Mouse (Mus musculus): Measurements from ENCODE around the gene Slc6a17.

DNA sequence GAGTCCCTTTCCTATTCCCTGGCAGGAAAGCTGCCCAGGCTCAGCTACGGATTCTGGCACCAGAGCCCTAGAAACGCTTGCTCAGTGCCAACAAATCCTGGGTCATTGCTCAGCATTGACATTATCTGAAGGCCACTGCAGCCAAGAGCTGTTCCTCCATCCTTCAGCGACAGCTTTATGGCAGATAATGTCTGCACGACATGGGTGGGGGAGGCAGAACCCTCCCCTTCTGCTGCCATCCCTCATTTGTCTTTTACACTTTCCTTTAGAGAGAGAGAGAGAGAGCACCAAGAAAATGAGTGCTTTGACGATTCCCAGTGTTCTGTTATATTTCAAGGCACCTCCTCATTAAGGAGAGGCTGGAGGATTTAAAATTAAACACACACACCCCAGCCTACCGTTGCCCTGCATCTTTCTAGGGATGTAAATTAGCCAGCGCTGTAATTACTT, 16.1 kb downstream of the Slc6a17 start:
- TF ChIP-seq CTCF (conservative IDR thresholded peaks at IDR 0.05; ENCODE audit: low read length), result no peak
- no peak for TF ChIP-seq POU5F1 (IDR thresholded peaks at IDR 0.05; ENCODE audit: borderline replicate concordance, low read length)
- no peak for TF ChIP-seq NANOG (IDR thresholded peaks at IDR 0.05; ENCODE audit: borderline replicate concordance, low read length)
